In genomic region chr6:128436356-128437005, GRCm38 (mm10) we compare ENCODE assay signal across 9 mouse cellular contexts. TPM values are rescaled to one million over a fixed set of nuclear protein-coding genes. Genes with fewer than 3 reads are reported as not detected.
DNase-seq lines count a peak whose midpoint lies in the region; ATAC-seq lines count a peak whose summit lies in the region.
"Had no signal": no experiment of that assay in that cellular context is flagged by ENCODE, and none has a peak within 500 bp of the region (broad histone marks: within the 10 kb centered on the region; RNA-seq: fewer than 3 reads in every experiment).

No protein-coding gene starts in this region.

- intact Hi-C loops in heart, postnatal 14 days (cut with DNase I), result no loop called here

- H3K27me3 ChIP-seq in heart, embryonic 12.5 days (replicated peaks), result no peaks in the 10 kb centered on the region
- no peaks in the 10 kb centered on the region for H3K27me3 ChIP-seq in embryonic facial prominence, embryonic 12.5 days
- H3K27me3 ChIP-seq in hindbrain, embryonic 16.5 days (replicated peaks; ENCODE audit: control insufficient read depth, insufficient read depth, low read length), result no peaks in the 10 kb centered on the region
- H3K27me3 ChIP-seq in midbrain, embryonic 14.5 days (ENCODE audit: control insufficient read depth, insufficient read depth, low read length), result no peaks in the 10 kb centered on the region

- H3K27ac ChIP-seq in heart, embryonic 12.5 days (ENCODE audit: poor library complexity, severe bottlenecking), result no peak overlapping the region
- H3K27ac ChIP-seq in embryonic facial prominence, embryonic 12.5 days, result no peak overlapping the region
- no peak overlapping the region for H3K27ac ChIP-seq in hindbrain, embryonic 16.5 days (ENCODE audit: low read depth, low read length)
- no peak overlapping the region for H3K27ac ChIP-seq in midbrain, embryonic 14.5 days (replicated peaks; ENCODE audit: low read depth, low read length)

- H3K36me3 ChIP-seq in heart, embryonic 12.5 days, result peaks cover 41% of the 10 kb centered on the region
- H3K36me3 ChIP-seq in embryonic facial prominence, embryonic 12.5 days, result peaks cover 50% of the 10 kb centered on the region
- peaks cover 40% of the 10 kb centered on the region for H3K36me3 ChIP-seq in hindbrain, embryonic 16.5 days (ENCODE audit: control insufficient read depth, insufficient read depth, low read length)
- H3K36me3 ChIP-seq in midbrain, embryonic 14.5 days (ENCODE audit: control insufficient read depth, insufficient read depth, low read length), result peaks cover 51% of the 10 kb centered on the region

- DNase-seq in heart, postnatal 14 days, result no peak
- DNase-seq in midbrain, embryonic 14.5 days, result no peak
- no peak for DNase-seq in spleen, postnatal 36 days (ENCODE audit: low spot score in 2 of 2)
- no peak for DNase-seq in layer of hippocampus, adult 11-12 months (ENCODE audit: low spot score)
- DNase-seq in kidney, adult 8-10 months, result no peak

- peak overlapping the region; percentile 83 for H3K4me2 ChIP-seq in heart, embryonic 12.5 days
- peak overlapping the region; percentile 77 for H3K4me2 ChIP-seq in embryonic facial prominence, embryonic 12.5 days (replicated peaks)
- peak overlapping the region; percentile 82 for H3K4me2 ChIP-seq in hindbrain, embryonic 16.5 days (ENCODE audit: low read length)
- peak overlapping the region; percentile 60 for H3K4me2 ChIP-seq in midbrain, embryonic 14.5 days (ENCODE audit: low read length)

- WGBS in heart, embryonic 12.5 days, result 83% methylated on average over 8 of the region's 8 CpGs
- 93% methylated on average over 8 of the region's 8 CpGs for whole genome bisulfite sequencing in embryonic facial prominence, embryonic 12.5 days
- 89% methylated on average over 8 of the region's 8 CpGs for WGBS in hindbrain, embryonic 16.5 days
- WGBS in midbrain, embryonic 14.5 days, result 87% methylated on average over 8 of the region's 8 CpGs

- H3K4me1 ChIP-seq in heart, embryonic 12.5 days (replicated peaks), result peaks cover 40% of the 10 kb centered on the region
- peaks cover 16% of the 10 kb centered on the region for H3K4me1 ChIP-seq in embryonic facial prominence, embryonic 12.5 days
- peaks cover 17% of the 10 kb centered on the region for H3K4me1 ChIP-seq in hindbrain, embryonic 16.5 days (ENCODE audit: control insufficient read depth, insufficient read depth, low read depth, low read length)
- peaks cover 11% of the 10 kb centered on the region for H3K4me1 ChIP-seq in midbrain, embryonic 14.5 days (ENCODE audit: control insufficient read depth, insufficient read depth, low read length)

- 0 out of 2 replicates have a peak overlapping the region, but pooled peaks have one; percentile 98 for H3K9ac ChIP-seq in heart, embryonic 12.5 days
- H3K9ac ChIP-seq in embryonic facial prominence, embryonic 12.5 days, result peak overlapping the region; percentile 90
- no peak overlapping the region; the same call in 1 of the 2 replicates for H3K9ac ChIP-seq in hindbrain, embryonic 16.5 days (ENCODE audit: low read depth, low read length)
- peak overlapping the region; percentile 97 for H3K9ac ChIP-seq in midbrain, embryonic 14.5 days (replicated peaks; ENCODE audit: low read length)

- H3K9me3 ChIP-seq in heart, embryonic 12.5 days (replicated peaks), result no peaks in the 10 kb centered on the region
- H3K9me3 ChIP-seq in embryonic facial prominence, embryonic 12.5 days, result no peaks in the 10 kb centered on the region
- no peaks in the 10 kb centered on the region for H3K9me3 ChIP-seq in hindbrain, embryonic 16.5 days (ENCODE audit: control insufficient read depth, low read length)
- H3K9me3 ChIP-seq in midbrain, embryonic 14.5 days (ENCODE audit: control insufficient read depth, low read length), result no peaks in the 10 kb centered on the region

- H3K4me3 ChIP-seq in heart, embryonic 12.5 days, result peak overlapping the region; percentile 97
- peak overlapping the region; percentile 97 for H3K4me3 ChIP-seq in embryonic facial prominence, embryonic 12.5 days
- peak overlapping the region; percentile 90 for H3K4me3 ChIP-seq in hindbrain, embryonic 16.5 days (ENCODE audit: low read length)
- H3K4me3 ChIP-seq in midbrain, embryonic 14.5 days (replicated peaks; ENCODE audit: low read depth, low read length), result peak overlapping the region; percentile 98

- no peak for ATAC-seq in heart, embryonic 12.5 days (ENCODE audit: insufficient number of reproducible peaks, low FRiP score)
- no peak for ATAC-seq in embryonic facial prominence, embryonic 12.5 days (ENCODE audit: insufficient number of reproducible peaks, insufficient read depth, low FRiP score, low TSS enrichment)
- ATAC-seq in hindbrain, embryonic 16.5 days, result no peak
- no peak for ATAC-seq in midbrain, embryonic 14.5 days (ENCODE audit: low FRiP score, low TSS enrichment)

RNA-seq across cellular contexts. Expression of gene Fkbp4, which starts 2.0 kb away (rescaled TPM):
- 295 and 296 TPM in 2 replicates for polyA plus RNA-seq in heart, embryonic 12.5 days (2016; fragmentation: Nextera tagmentation; extraction: Ambion mirVana)
- 100 to 1,000 TPM; 259 to 278 TPM for total RNA-seq in heart, postnatal 14 days (2021)
- polyA plus RNA-seq in embryonic facial prominence, embryonic 12.5 days (2016; fragmentation: Nextera tagmentation; extraction: Ambion mirVana), result 502 TPM in 2 replicates
- 341 and 344 TPM in 2 replicates for polyA plus RNA-seq in hindbrain, embryonic 16.5 days (2015; fragmentation: Nextera tagmentation; extraction: Ambion mirVana)
- 313 and 363 TPM in 2 replicates for polyA plus RNA-seq in midbrain, embryonic 14.5 days (2014; fragmentation: Nextera tagmentation; extraction: Ambion mirVana)

RNA-seq across cellular contexts. Expression of gene Itfg2, which starts 11.8 kb away (rescaled TPM):
- 28.4 and 29.1 TPM in 2 replicates for polyA plus RNA-seq in heart, embryonic 12.5 days (2016; fragmentation: Nextera tagmentation; extraction: Ambion mirVana)
- 10 to 100 TPM; 22.3 to 23.2 TPM for total RNA-seq in heart, postnatal 14 days (2021)
- polyA plus RNA-seq in embryonic facial prominence, embryonic 12.5 days (2016; fragmentation: Nextera tagmentation; extraction: Ambion mirVana), result 38.4 and 40.0 TPM in 2 replicates
- 35.7 and 46.9 TPM in 2 replicates for polyA plus RNA-seq in hindbrain, embryonic 16.5 days (2015; fragmentation: Nextera tagmentation; extraction: Ambion mirVana)
- 42.1 and 43.3 TPM in 2 replicates for polyA plus RNA-seq in midbrain, embryonic 14.5 days (2014; fragmentation: Nextera tagmentation; extraction: Ambion mirVana)

RNA-seq across cellular contexts. Expression of gene Nrip2, which starts 37.4 kb away (rescaled TPM):
- polyA plus RNA-seq in heart, embryonic 12.5 days (2016; fragmentation: Nextera tagmentation; extraction: Ambion mirVana), result 1.6 and 2.5 TPM in 2 replicates
- total RNA-seq in heart, postnatal 14 days (2021), result 1 to 10 TPM; 2.5 to 3.5 TPM
- 3.6 and 3.7 TPM in 2 replicates for polyA plus RNA-seq in embryonic facial prominence, embryonic 12.5 days (2016; fragmentation: Nextera tagmentation; extraction: Ambion mirVana)
- 11.0 and 11.3 TPM in 2 replicates for polyA plus RNA-seq in hindbrain, embryonic 16.5 days (2015; fragmentation: Nextera tagmentation; extraction: Ambion mirVana)
- polyA plus RNA-seq in midbrain, embryonic 14.5 days (2014; fragmentation: Nextera tagmentation; extraction: Ambion mirVana), result 8.8 and 10.1 TPM in 2 replicates
- total RNA-seq: monocyte, adult 5-6 weeks had no signal
